In genomic region chr2:161340291-161340690, GRCm38 (mm10) we compare ENCODE assay signal across 16 mouse cellular contexts.
A peak's percentile ranks its signal among the peaks of the same experiment; 100 is the strongest.
DNase-seq lines count a peak whose midpoint lies in the region; ATAC-seq and TF ChIP-seq lines count a peak whose summit lies in the region.
"Had no signal": no experiment of that assay in that cellular context is flagged by ENCODE, and none has a peak within 500 bp of the region (broad histone marks: within the 10 kb centered on the region; RNA-seq: fewer than 3 reads in every experiment).

No protein-coding gene starts in this region.

- no peak for TF ChIP-seq CTCF in cerebellum, adult 2 months (IDR thresholded peaks at IDR 0.05; ENCODE audit: borderline replicate concordance, insufficient read depth, low read depth, low read length)

- peaks cover 49% of the 10 kb centered on the region for H3K4me1 ChIP-seq in hindbrain, embryonic 13.5 days (replicated peaks)
- peaks cover 11% of the 10 kb centered on the region for H3K4me1 ChIP-seq in hindbrain, embryonic 11.5 days (replicated peaks; ENCODE audit: control insufficient read depth, insufficient read depth, low read length)
- H3K4me1 ChIP-seq in embryonic facial prominence, embryonic 10.5 days = peaks cover 36% of the 10 kb centered on the region
- H3K4me1 ChIP-seq in forebrain, embryonic 12.5 days = peaks cover 42% of the 10 kb centered on the region
- H3K4me1 ChIP-seq in midbrain, embryonic 14.5 days (ENCODE audit: control insufficient read depth, insufficient read depth, low read length) = peaks cover 24% of the 10 kb centered on the region
- peaks cover 5% of the 10 kb centered on the region; the same call in 1 of the 2 replicates for H3K4me1 ChIP-seq in cerebellum, adult 2 months (ENCODE audit: control insufficient read depth, insufficient read depth, low read length)

- no peaks in the 10 kb centered on the region for H3K9me3 ChIP-seq in hindbrain, embryonic 13.5 days
- no peaks in the 10 kb centered on the region for H3K9me3 ChIP-seq in hindbrain, embryonic 11.5 days (ENCODE audit: control insufficient read depth, low read length)
- no peaks in the 10 kb centered on the region for H3K9me3 ChIP-seq in embryonic facial prominence, embryonic 10.5 days
- H3K9me3 ChIP-seq in forebrain, embryonic 12.5 days = no peaks in the 10 kb centered on the region
- no peaks in the 10 kb centered on the region for H3K9me3 ChIP-seq in midbrain, embryonic 14.5 days (ENCODE audit: control insufficient read depth, low read length)
- H3K9me3 ChIP-seq: heart, embryonic 13.5 days; limb, embryonic 12.5 days; liver, embryonic 12.5 days had no signal

- H3K27ac ChIP-seq in hindbrain, embryonic 13.5 days = peak overlapping the region; percentile 13; the same call in 1 of the 2 replicates
- H3K27ac ChIP-seq in hindbrain, embryonic 11.5 days (ENCODE audit: low read depth, low read length) = no peak overlapping the region
- peak overlapping the region; percentile 67; the same call in 1 of the 2 replicates for H3K27ac ChIP-seq in embryonic facial prominence, embryonic 10.5 days (replicated peaks)
- 0 out of 2 replicates have a peak overlapping the region, but pooled peaks have one; percentile 80 for H3K27ac ChIP-seq in forebrain, embryonic 12.5 days
- H3K27ac ChIP-seq in midbrain, embryonic 14.5 days (replicated peaks; ENCODE audit: low read depth, low read length) = no peak overlapping the region; the same call in 1 of the 2 replicates
- no peak overlapping the region for H3K27ac ChIP-seq in cerebellum, adult 2 months (ENCODE audit: insufficient read depth, low read length)
- H3K27ac ChIP-seq: heart, embryonic 13.5 days; liver, embryonic 12.5 days had no signal

- no peak for TF ChIP-seq POLR2A in cerebellum, adult 2 months (IDR thresholded peaks at IDR 0.05; ENCODE audit: borderline replicate concordance, insufficient read depth, low read length)

- 0 out of 2 replicates have a peak, but pooled peaks cover 7% of the 10 kb centered on the region for H3K27me3 ChIP-seq in hindbrain, embryonic 13.5 days
- no peaks in the 10 kb centered on the region; the same call in 1 of the 2 replicates for H3K27me3 ChIP-seq in hindbrain, embryonic 11.5 days (ENCODE audit: control insufficient read depth, insufficient read depth, low read length)
- peaks cover 24% of the 10 kb centered on the region for H3K27me3 ChIP-seq in embryonic facial prominence, embryonic 10.5 days (replicated peaks; ENCODE audit: low read depth, poor library complexity, severe bottlenecking)
- peaks cover 32% of the 10 kb centered on the region for H3K27me3 ChIP-seq in forebrain, embryonic 12.5 days
- H3K27me3 ChIP-seq in midbrain, embryonic 14.5 days (ENCODE audit: control insufficient read depth, insufficient read depth, low read length) = no peaks in the 10 kb centered on the region
- H3K27me3 ChIP-seq in cerebellum, adult 2 months (ENCODE audit: control insufficient read depth, insufficient read depth, low read length) = no peaks in the 10 kb centered on the region

- H3K9ac ChIP-seq in hindbrain, embryonic 13.5 days = no peak overlapping the region
- no peak overlapping the region for H3K9ac ChIP-seq in hindbrain, embryonic 11.5 days (ENCODE audit: low read depth, low read length)
- no peak overlapping the region for H3K9ac ChIP-seq in forebrain, embryonic 12.5 days
- H3K9ac ChIP-seq in midbrain, embryonic 14.5 days (replicated peaks; ENCODE audit: low read length) = no peak overlapping the region
- H3K9ac ChIP-seq: heart, embryonic 13.5 days; limb, embryonic 12.5 days; liver, embryonic 12.5 days; lung, embryonic 14.5 days had no signal

- no peak overlapping the region for H3K4me3 ChIP-seq in hindbrain, embryonic 13.5 days
- no peak overlapping the region for H3K4me3 ChIP-seq in hindbrain, embryonic 11.5 days (ENCODE audit: low read depth, low read length)
- no peak overlapping the region for H3K4me3 ChIP-seq in embryonic facial prominence, embryonic 10.5 days
- no peak overlapping the region for H3K4me3 ChIP-seq in forebrain, embryonic 12.5 days (replicated peaks)
- H3K4me3 ChIP-seq in midbrain, embryonic 14.5 days (replicated peaks; ENCODE audit: low read depth, low read length) = no peak overlapping the region
- H3K4me3 ChIP-seq in cerebellum, adult 2 months (replicated peaks; ENCODE audit: insufficient read depth, low read depth, low read length) = no peak overlapping the region
- H3K4me3 ChIP-seq: heart, embryonic 13.5 days; limb, embryonic 12.5 days; liver, embryonic 12.5 days had no signal

- no peak for DNase-seq in hindbrain, embryonic 11.5 days (ENCODE audit: low spot score)
- no peak for DNase-seq in embryonic facial prominence, embryonic 10.5 days (ENCODE audit: low spot score)
- peak; percentile 6 for DNase-seq in midbrain, embryonic 14.5 days
- DNase-seq in cerebellum, adult 2 months = no peak
- DNase-seq in cerebellum, adult 11 months = no peak
- DNase-seq: cerebellum, postnatal 10 days; heart, postnatal 36 days; lung, embryonic 14.5 days; lung, postnatal 4 days; thymus, postnatal 14 days had no signal

- WGBS in hindbrain, embryonic 13.5 days = 75% methylated on average over 9 of the region's 9 CpGs
- 79% methylated on average over 9 of the region's 9 CpGs for WGBS in hindbrain, embryonic 11.5 days
- 73% methylated on average over 9 of the region's 9 CpGs for WGBS in embryonic facial prominence, embryonic 10.5 days
- whole genome bisulfite sequencing in forebrain, embryonic 12.5 days = 68% methylated on average over 9 of the region's 9 CpGs
- WGBS in midbrain, embryonic 14.5 days = 60% methylated on average over 9 of the region's 9 CpGs
- 59% methylated on average over 9 of the region's 9 CpGs for WGBS in cerebellum, adult 2 months

- H3K4me2 ChIP-seq in hindbrain, embryonic 13.5 days = no peak overlapping the region
- no peak overlapping the region for H3K4me2 ChIP-seq in hindbrain, embryonic 11.5 days (replicated peaks; ENCODE audit: low read depth, low read length)
- 0 out of 2 replicates have a peak overlapping the region, but pooled peaks have one; percentile 26 for H3K4me2 ChIP-seq in forebrain, embryonic 12.5 days
- H3K4me2 ChIP-seq in midbrain, embryonic 14.5 days (ENCODE audit: low read length) = no peak overlapping the region
- H3K4me2 ChIP-seq: heart, embryonic 13.5 days; liver, embryonic 12.5 days; lung, embryonic 14.5 days had no signal

- ATAC-seq in hindbrain, embryonic 13.5 days (ENCODE audit: low FRiP score) = no peak
- ATAC-seq in hindbrain, embryonic 11.5 days (ENCODE audit: low FRiP score) = no peak
- ATAC-seq in forebrain, embryonic 12.5 days (ENCODE audit: low FRiP score) = no peak
- no peak for ATAC-seq in midbrain, embryonic 14.5 days (ENCODE audit: low FRiP score, low TSS enrichment)
- ATAC-seq: intestine, postnatal 0 days; liver, embryonic 12.5 days had no signal

- no peaks in the 10 kb centered on the region for H3K36me3 ChIP-seq in hindbrain, embryonic 13.5 days
- no peaks in the 10 kb centered on the region for H3K36me3 ChIP-seq in hindbrain, embryonic 11.5 days (ENCODE audit: control insufficient read depth, insufficient read depth, low read length)
- H3K36me3 ChIP-seq in embryonic facial prominence, embryonic 10.5 days (replicated peaks) = no peaks in the 10 kb centered on the region
- no peaks in the 10 kb centered on the region for H3K36me3 ChIP-seq in forebrain, embryonic 12.5 days (replicated peaks)
- H3K36me3 ChIP-seq in midbrain, embryonic 14.5 days (ENCODE audit: control insufficient read depth, insufficient read depth, low read length) = no peaks in the 10 kb centered on the region
- H3K36me3 ChIP-seq: heart, embryonic 13.5 days; limb, embryonic 12.5 days; liver, embryonic 12.5 days had no signal

Comparison
In these comparisons a context has a peak if more than half of its experiments do, and no peak if none do; other contexts are left out.
1. H3K27ac ChIP-seq: peak in hindbrain, embryonic 13.5 days (single experiment), embryonic facial prominence, embryonic 10.5 days (single experiment) and forebrain, embryonic 12.5 days (single experiment); none in hindbrain, embryonic 11.5 days (single experiment), midbrain, embryonic 14.5 days (single experiment) and cerebellum, adult 2 months (single experiment).